Mouse (Mus musculus) splenic B cell, adult 2 months (primary cell): ENCODE measurements around the gene Polr2h.

Source experiments
- DNase-seq: peaks from one replicate; pipeline ENCODE4 v3.0.0-alpha.2; 2011; ENCODE audit warnings: low read depth, low spot score
- H3K27me3 ChIP-seq: 2 replicates; pipeline ENCODE4 v1.6.1; 2012; ENCODE audit warnings: mild to moderate bottlenecking, low read length, moderate library complexity, mixed read lengths; ENCODE audit not compliant: control insufficient read depth, poor library complexity, insufficient read depth, severe bottlenecking
- H3K36me3 ChIP-seq: 2 replicates; pipeline ENCODE4 v1.6.1; 2012; ENCODE audit warnings: mild to moderate bottlenecking, low read length, moderate library complexity, mixed read lengths; ENCODE audit not compliant: control insufficient read depth, poor library complexity, insufficient read depth, severe bottlenecking

Gene Polr2h

GRCm38 (mm10) chr16:20750518-20750917, 33.1 kb downstream of the Polr2h start:
- no peak for DNase-seq
- H3K27me3 ChIP-seq = peaks cover 2% of the 10 kb centered on the region; the same call in 1 of the 2 replicates
- H3K36me3 ChIP-seq = no peaks in the 10 kb centered on the region

- DNase-seq = no peak
- Histone ChIP-seq H3K36me3 (no peaks in the 10 kb centered on the region), H3K27me3 (no peaks in the 10 kb centered on the region)
These were observed 38.6 kb downstream of the Polr2h start for GRCm38 (mm10) chr16:20756052-20756451.

DNA sequence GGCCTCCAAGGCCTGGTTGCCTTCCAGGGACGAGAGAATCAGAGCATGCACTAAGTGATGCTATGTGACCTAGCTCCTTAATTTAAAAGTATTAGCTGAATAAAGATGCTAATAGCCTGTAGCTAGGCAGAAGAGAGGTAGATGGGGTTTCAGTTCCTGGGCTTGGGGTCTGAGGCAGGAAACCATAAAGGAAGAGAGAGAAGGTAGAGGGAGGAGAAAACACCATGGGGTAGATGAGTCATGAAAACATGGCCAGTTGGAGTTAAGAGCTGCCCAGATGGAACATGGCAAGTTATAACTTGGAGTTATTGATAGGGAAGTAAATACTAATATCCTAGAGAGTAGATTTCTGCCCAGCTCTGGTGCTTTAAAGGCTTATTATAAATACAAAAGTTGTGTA, 39.9 kb downstream of the Polr2h start:
- Histone ChIP-seq H3K27me3 (no peaks in the 10 kb centered on the region), H3K36me3 (no peaks in the 10 kb centered on the region)
- DNase-seq = no peak

DNA sequence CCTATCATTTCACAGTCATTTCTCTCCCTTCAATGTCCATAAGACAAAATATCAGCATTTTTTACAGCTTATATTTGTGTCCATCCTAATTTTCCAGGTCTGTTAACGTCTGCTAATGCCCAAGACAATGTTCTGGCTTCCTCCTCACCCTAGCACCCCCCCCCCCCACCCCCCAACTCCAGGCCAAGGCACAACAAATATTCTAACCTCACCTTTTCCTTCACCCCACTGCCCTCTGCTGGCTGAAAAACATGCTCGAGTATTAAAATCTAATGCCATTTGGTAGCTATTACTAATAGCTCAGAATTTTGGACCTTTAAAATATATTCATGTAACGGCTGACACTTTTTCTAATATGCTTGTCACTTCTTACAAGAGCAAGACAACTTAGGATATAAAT, 44.2 kb downstream of the Polr2h start:
- no peaks in the 10 kb centered on the region for H3K27me3 ChIP-seq
- peak; percentile 62 for DNase-seq
- no peaks in the 10 kb centered on the region for H3K36me3 ChIP-seq

DNA sequence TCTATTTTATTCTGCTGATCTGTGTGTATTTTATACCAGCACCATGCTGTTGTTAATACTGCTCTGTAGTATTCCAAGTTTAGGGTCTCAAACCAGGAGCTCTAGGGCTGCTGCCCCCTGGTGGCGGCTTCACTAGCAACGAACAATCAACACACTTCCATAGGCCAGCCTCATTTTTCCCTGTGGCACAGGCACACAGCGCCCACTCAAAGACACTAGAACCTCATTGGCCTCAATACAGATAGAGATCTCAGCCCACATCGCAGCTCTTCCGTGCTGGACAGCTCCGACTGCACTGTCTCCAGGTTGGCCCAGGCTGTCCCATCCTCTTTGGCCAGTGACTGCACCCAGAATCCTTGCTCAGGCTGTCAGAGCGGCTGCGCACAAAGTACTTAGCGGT, 47.8 kb downstream of the Polr2h start:
- peak; percentile 71 for DNase-seq
- Histone ChIP-seq H3K27me3 (no peaks in the 10 kb centered on the region), H3K36me3 (no peaks in the 10 kb centered on the region)
